Mouse (Mus musculus) induced T-regulatory cell, adult 2 months (primary cell): ENCODE results near the gene Col8a2.

ENCODE experiments used
- DNase-seq: peaks from one replicate; pipeline ENCODE4 v3.0.0-alpha.2; 2012; ENCODE audit warnings: low read depth

Gene Col8a2

GRCm38 (mm10) chr4:126260520-126261201 lies 25.9 kb upstream of the Col8a2 start:
- DNase-seq: peak; percentile 83

GRCm38 (mm10) chr4:126261266-126261665 lies 25.3 kb upstream of the Col8a2 start:
- DNase-seq: peak; percentile 53

GRCm38 (mm10) chr4:126261675-126262074 lies 24.9 kb upstream of the Col8a2 start:
- DNase-seq: no peak

GRCm38 (mm10) chr4:126262119-126262807 lies 24.3 kb upstream of the Col8a2 start, which contains the start of gene Trappc3:
Trappc3 (plus strand) TSS chr4:126262325.
- peak; percentile 98 for DNase-seq

GRCm38 (mm10) chr4:126269292-126269691 lies 17.3 kb upstream of the Col8a2 start:
- no peak for DNase-seq

GRCm38 (mm10) chr4:126273753-126274152 lies 12.8 kb upstream of the Col8a2 start:
- no peak for DNase-seq

GRCm38 (mm10) chr4:126275081-126275480 lies 11.5 kb upstream of the Col8a2 start:
- DNase-seq: no peak

GRCm38 (mm10) chr4:126275681-126276131 lies 10.9 kb upstream of the Col8a2 start:
- DNase-seq: no peak

- DNase-seq: peak; percentile 81
These were observed 8.6 kb upstream of the Col8a2 start for GRCm38 (mm10) chr4:126277906-126278564.

- no peak for DNase-seq
These were observed 8.1 kb upstream of the Col8a2 start for GRCm38 (mm10) chr4:126278565-126278915.

GRCm38 (mm10) chr4:126278961-126279360 lies 7.6 kb upstream of the Col8a2 start:
- DNase-seq: no peak

- DNase-seq: no peak
These were observed 4.9 kb upstream of the Col8a2 start for GRCm38 (mm10) chr4:126281706-126282105.

- no peak for DNase-seq
These were observed 3.0 kb upstream of the Col8a2 start for GRCm38 (mm10) chr4:126283582-126283981.

- DNase-seq: no peak
These were observed 856 bp downstream of the Col8a2 start for GRCm38 (mm10) chr4:126287302-126287995.

- no peak for DNase-seq
These were observed 1.6 kb downstream of the Col8a2 start for GRCm38 (mm10) chr4:126288085-126288666.

- DNase-seq: no peak
These were observed 3.7 kb downstream of the Col8a2 start for GRCm38 (mm10) chr4:126290314-126290713.

- no peak for DNase-seq
These were observed 4.6 kb downstream of the Col8a2 start for GRCm38 (mm10) chr4:126291196-126291595.

GRCm38 (mm10) chr4:126295152-126295551 lies 8.6 kb downstream of the Col8a2 start:
- DNase-seq: no peak

- DNase-seq: no peak
These were observed 9.3 kb downstream of the Col8a2 start for GRCm38 (mm10) chr4:126295937-126296336.

- DNase-seq: peak; percentile 62
These were observed 10.1 kb downstream of the Col8a2 start for GRCm38 (mm10) chr4:126296617-126297101.

- DNase-seq: peak; percentile 58
These were observed 14.5 kb downstream of the Col8a2 start for GRCm38 (mm10) chr4:126300916-126301583.
